Mouse (Mus musculus): ENCODE results near the gene H2afz. TPM values are rescaled to one million over a fixed set of nuclear protein-coding genes. Genes with fewer than 3 reads are reported as not detected.

H2afz gene
- total and polyA plus RNA-seq, 3 experiments = 1,006 to 3,472 (median 1,732) TPM

DNA sequence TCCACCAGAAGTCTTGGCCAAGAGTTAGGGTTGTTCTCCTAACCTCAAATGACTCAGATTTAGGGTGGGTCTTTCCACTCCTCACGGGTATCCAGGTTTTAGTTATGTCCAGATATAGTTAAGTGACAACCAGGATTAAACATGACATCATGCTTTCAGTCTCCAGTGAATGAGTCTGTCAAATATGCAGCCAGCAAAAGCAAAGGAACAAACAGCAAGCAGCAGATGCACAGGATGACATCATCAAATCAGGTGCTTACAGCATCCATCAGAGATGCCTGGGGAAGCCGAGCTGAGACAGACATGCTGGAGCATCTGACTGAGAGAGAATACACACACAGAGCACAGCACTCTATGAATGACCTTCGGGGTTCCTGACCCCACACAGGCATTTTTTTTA lies 9.0 kb upstream of the H2afz start:
- Histone ChIP-seq H3K9me3 (replicated peaks; ENCODE audit: insufficient read depth, low read length) (no peaks in the 10 kb centered on the region), H3K4me3 (ENCODE audit: control insufficient read depth in 1 of 2, insufficient read depth in 1 of 2, low read depth in 2 of 2, low read length in 2 of 2) (no peak overlapping the region), H3K4me1 (ENCODE audit: control insufficient read depth in 1 of 2, insufficient read depth in 2 of 2, low read length in 2 of 2) (peaks cover 8 to 9% of the 10 kb centered on the region in 2 experiments), H3K9ac (ENCODE audit: control insufficient read depth, low read depth, low read length, poor library complexity, severe bottlenecking) (no peak overlapping the region), H3K79me2 (ENCODE audit: control insufficient read depth, insufficient read depth, low read length, poor library complexity) (no peaks in the 10 kb centered on the region), H3K27ac (ENCODE audit: control insufficient read depth, low read depth, low read length) (no peak overlapping the region), H3K36me3 (ENCODE audit: control insufficient read depth in 1 of 2, insufficient read depth in 2 of 2, low read length in 2 of 2) (peaks cover 0 to 11% of the 10 kb centered on the region in 2 experiments; a peak in 2 of 4 replicates), H3K27me3 (ENCODE audit: control insufficient read depth in 1 of 2, insufficient read depth in 2 of 2, low read length in 2 of 2) (no peaks in the 10 kb centered on the region)
- no peak for DNase-seq (ENCODE audit: low read depth, low spot score)
- TF ChIP-seq BHLHE40 (IDR thresholded peaks at IDR 0.05; ENCODE audit: borderline replicate concordance, low read depth, low read length) = no peak
- TF ChIP-seq CTCF (IDR thresholded peaks at IDR 0.05 in 2 of 3, conservative IDR thresholded peaks at IDR 0.05 in 1 of 3; ENCODE audit: control insufficient read depth in 1 of 3, insufficient read depth in 1 of 3, low read depth in 2 of 3, low read length in 3 of 3, poor library complexity in 1 of 3, severe bottlenecking in 1 of 3) = no peak
- TF ChIP-seq POLR2AphosphoS5 (IDR thresholded peaks at IDR 0.05; ENCODE audit: borderline replicate concordance, low read depth, low read length) = no peak
- no peak for TF ChIP-seq USF2 (IDR thresholded peaks at IDR 0.05; ENCODE audit: borderline replicate concordance in 1 of 2, insufficient read depth in 1 of 2, low read depth in 1 of 2, low read length in 2 of 2)

DNA sequence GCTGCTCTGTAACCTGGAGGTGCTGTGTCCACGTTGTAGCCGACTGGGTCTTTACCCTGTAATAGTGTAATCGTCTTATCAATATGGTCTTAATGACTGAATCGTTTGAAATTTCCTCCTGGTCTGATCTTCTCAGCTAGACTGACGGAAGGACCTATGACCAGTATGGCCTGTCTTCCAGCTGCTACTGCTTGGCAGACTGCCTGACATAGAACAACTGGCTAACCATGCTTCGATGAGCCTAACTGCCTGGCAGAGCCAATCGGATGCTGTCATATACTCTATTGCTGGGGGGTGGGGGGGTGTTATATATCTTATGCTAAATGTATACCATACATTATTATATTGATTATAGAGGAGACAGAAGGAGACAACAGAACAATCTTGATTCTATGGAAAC lies 8.2 kb upstream of the H2afz start:
- Histone ChIP-seq H3K4me3 (ENCODE audit: control insufficient read depth in 1 of 2, insufficient read depth in 1 of 2, low read depth in 2 of 2, low read length in 2 of 2) (no peak overlapping the region), H3K36me3 (ENCODE audit: control insufficient read depth in 1 of 2, insufficient read depth in 2 of 2, low read length in 2 of 2) (peaks cover 0 to 19% of the 10 kb centered on the region in 2 experiments; a peak in 2 of 4 replicates), H3K9ac (ENCODE audit: control insufficient read depth, low read depth, low read length, poor library complexity, severe bottlenecking) (no peak overlapping the region), H3K27ac (ENCODE audit: control insufficient read depth, low read depth, low read length) (no peak overlapping the region), H3K79me2 (ENCODE audit: control insufficient read depth, insufficient read depth, low read length, poor library complexity) (no peaks in the 10 kb centered on the region), H3K27me3 (ENCODE audit: control insufficient read depth in 1 of 2, insufficient read depth in 2 of 2, low read length in 2 of 2) (no peaks in the 10 kb centered on the region), H3K9me3 (replicated peaks; ENCODE audit: insufficient read depth, low read length) (no peaks in the 10 kb centered on the region), H3K4me1 (ENCODE audit: control insufficient read depth in 1 of 2, insufficient read depth in 2 of 2, low read length in 2 of 2) (peaks cover 9 to 15% of the 10 kb centered on the region in 2 experiments)
- TF ChIP-seq ZKSCAN1 (IDR thresholded peaks at IDR 0.05; ENCODE audit: low read depth, low read length) = no peak
- no peak for TF ChIP-seq GATA1 (IDR thresholded peaks at IDR 0.05; ENCODE audit: low read depth, low read length)
- TF ChIP-seq JUND (IDR thresholded peaks at IDR 0.05; ENCODE audit: low read depth, low read length) = no peak
- TF ChIP-seq MAFK (IDR thresholded peaks at IDR 0.05; ENCODE audit: borderline replicate concordance, low read depth, low read length) = no peak
- no peak for TF ChIP-seq HCFC1 (IDR thresholded peaks at IDR 0.05; ENCODE audit: low read depth, low read length)
- TF ChIP-seq MAX (IDR thresholded peaks at IDR 0.05; ENCODE audit: low read length) = no peak
- TF ChIP-seq MXI1 (IDR thresholded peaks at IDR 0.05; ENCODE audit: low read depth, low read length) = no peak
- TF ChIP-seq NELFE (IDR thresholded peaks at IDR 0.05; ENCODE audit: low read depth, low read length) = no peak
- no peak for TF ChIP-seq POLR2AphosphoS2 (IDR thresholded peaks at IDR 0.05; ENCODE audit: low read length)
- no peak for TF ChIP-seq TBP (IDR thresholded peaks at IDR 0.05; ENCODE audit: low read depth, low read length)
- TF ChIP-seq MYB (IDR thresholded peaks at IDR 0.05; ENCODE audit: low read depth, low read length) = no peak
- no peak for TF ChIP-seq CHD2 (IDR thresholded peaks at IDR 0.05; ENCODE audit: low read length)
- no peak for TF ChIP-seq KAT2A (conservative IDR thresholded peaks at IDR 0.05; ENCODE audit: low read depth, low read length)
- no peak for DNase-seq (ENCODE audit: low read depth, low spot score)
